Mouse (Mus musculus) gastrocnemius, adult 18-20 months (tissue): ENCODE data around the gene Rps3. TPM values are rescaled to one million over a fixed set of nuclear protein-coding genes. Genes with fewer than 3 reads are reported as not detected.
"Not testable (repeated sequence)": the region's sequence is repeated elsewhere in the genome, so short reads cannot be mapped to it uniquely, and the experiment has no call there.

Experiments
- DNase-seq: peaks from one replicate; pipeline ENCODE4 v3.0.0; 2021; ENCODE audit warnings: low spot score
- long read RNA-seq, 2 experiments: library from polyadenylated mRNA; stranded (forward); transcript quantifications; one replicate each; pipeline ENCODE4 v2.0.0; 2021
- total RNA-seq, 2 experiments: library from RNA; stranded (reverse); gene quantifications; 2 replicates each; pipeline ENCODE4 v1.2.3; 2021

The Rps3 gene
- total RNA-seq: 100 to 1,000 TPM; 232 to 276 TPM
- long read RNA-seq, experiment 1, transcript Rps3-201 (7 exons, 1,908 nt): major isoform, 235 of 248 reads
- long read RNA-seq, experiment 1, partial matches to known transcripts: 12 of 248 reads
- long read RNA-seq, experiment 1, other reads (novel, unspliced or antisense): 1 of 248 reads
- long read RNA-seq, experiment 2, transcript Rps3-201 (7 exons, 1,908 nt): major isoform, 192 of 210 reads
- long read RNA-seq, experiment 2, partial matches to known transcripts: 17 of 210 reads
- long read RNA-seq, experiment 2, other reads (novel, unspliced or antisense): 1 of 210 reads

DNA sequence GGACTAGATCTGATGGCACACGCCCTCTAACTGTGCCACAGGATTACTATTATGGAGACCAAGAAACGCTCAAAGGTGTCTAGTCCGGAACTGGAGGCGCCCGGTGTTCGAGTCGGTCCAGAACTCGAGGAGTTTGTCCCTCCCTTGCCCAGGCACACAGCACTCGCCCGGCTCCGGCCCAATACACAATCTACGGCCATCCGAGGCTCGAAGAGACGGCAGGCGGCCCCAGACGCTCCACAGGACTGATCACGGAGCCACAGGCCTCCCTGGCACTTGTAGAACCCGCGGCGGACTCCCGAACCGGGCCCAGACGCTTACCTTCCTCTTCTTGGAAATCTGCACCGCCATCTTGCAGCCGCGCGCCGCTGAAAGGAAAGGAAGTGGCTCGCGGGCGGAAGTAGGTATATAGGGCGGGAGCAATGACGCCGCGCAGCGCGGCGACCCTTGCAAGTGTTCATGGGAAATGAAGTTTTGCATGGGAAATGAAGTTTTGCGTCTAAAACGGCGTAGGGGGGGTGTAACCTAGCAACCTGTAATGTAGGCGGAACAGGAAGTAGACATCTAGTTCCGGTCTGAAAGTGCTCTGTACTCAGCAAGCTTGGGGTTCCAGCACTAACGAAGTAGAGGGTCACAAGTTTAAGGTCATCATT is at the start of gene Rps3:
Gene Rps3, minus strand, starts transcription at position 468 of the 653 bp plus-strand sequence.
- DNase-seq: peak; percentile 96

- no peak for DNase-seq
Measured at GRCm38 (mm10) chr7:99532526-99532925, 49.0 kb upstream of the Rps3 start.

DNA sequence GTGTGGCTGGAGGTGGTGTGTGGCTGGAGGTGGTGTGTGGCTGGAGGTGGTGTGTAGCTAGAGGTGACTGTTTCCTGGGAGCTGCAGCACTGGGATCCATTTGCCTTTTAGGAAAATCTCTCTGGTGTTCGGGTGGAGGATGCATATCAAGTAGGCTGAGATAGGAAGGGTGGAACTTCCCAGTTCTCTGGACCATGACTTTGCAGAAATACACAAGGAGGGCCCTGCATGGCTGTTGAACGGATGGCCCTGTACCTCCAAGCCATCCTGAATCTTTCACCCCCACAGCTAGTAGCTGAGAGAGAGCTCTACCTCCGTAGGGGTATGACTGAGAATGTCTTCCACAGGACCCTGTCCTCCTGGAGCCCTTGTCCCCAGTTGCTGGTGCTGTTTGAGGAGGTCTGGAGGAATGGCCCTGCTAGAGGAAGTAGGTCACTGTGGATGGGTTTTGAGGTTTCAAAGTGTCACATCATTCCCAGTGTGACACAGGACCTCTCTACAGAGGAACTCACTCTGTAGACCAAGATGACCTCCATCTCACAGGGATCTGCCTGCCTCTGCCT is 48.0 kb upstream of the Rps3 start:
- no peak for DNase-seq

- no peak for DNase-seq
Measured at GRCm38 (mm10) chr7:99529410-99529809, 45.9 kb upstream of the Rps3 start.

- no peak for DNase-seq
Measured at GRCm38 (mm10) chr7:99528547-99528946, 45.0 kb upstream of the Rps3 start.

- no peak for DNase-seq
Measured at GRCm38 (mm10) chr7:99523837-99524236, 40.3 kb upstream of the Rps3 start.

GRCm38 (mm10) chr7:99523121-99523520 is 39.6 kb upstream of the Rps3 start:
- DNase-seq: no peak

- DNase-seq: peak; percentile 21
Measured at GRCm38 (mm10) chr7:99518954-99519644, 35.6 kb upstream of the Rps3 start.

DNA sequence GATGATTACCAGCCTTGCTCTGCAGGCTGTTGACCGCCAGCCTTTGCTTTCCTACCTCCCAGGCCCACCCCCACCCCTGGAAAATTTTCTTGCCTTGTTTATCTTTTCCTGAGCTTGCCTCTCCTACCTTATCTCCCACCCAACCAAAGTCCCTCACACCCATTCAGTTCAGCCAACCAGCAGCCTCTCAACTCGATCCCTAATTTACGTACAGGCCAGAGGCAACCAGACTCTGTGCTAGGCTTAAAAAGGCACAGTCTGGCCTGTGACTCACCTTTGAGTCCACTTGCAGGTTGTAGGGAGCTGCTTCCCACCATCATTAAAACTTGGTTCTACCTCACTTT is 33.2 kb upstream of the Rps3 start:
- DNase-seq: no peak

DNA sequence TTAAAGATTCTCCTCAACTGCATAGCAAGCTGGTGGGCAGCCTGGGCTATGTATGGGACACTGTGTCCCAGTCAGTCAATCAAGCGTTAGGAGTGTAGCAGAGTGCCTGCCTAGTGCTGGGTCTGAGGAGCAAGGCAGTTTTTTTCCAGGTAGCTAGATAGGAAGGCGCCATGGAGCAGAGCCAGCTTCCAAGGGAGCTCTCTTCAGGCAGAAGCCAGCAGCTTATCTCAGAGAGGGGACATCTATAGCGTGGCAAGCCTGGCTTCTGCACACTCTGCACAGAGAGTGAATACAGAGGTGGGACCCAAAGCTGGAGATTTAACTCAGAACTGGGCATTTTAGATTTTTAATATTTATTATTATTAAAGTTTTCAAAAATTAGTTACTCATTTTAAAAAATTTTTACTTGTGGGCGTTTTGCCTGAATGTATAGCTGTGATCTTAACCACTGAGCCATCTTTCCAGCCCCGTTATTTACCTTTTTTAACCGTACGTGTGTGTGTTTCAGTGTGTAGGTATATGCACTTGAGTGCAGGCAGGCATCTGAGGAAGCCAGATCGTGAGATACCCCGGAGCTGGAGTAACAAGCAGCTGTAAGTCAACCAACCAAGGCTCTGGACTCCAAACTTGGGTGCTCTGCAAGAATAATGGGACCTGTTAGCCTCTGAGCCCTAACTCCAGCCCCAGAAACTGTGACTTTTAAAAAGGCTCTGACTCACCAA is 32.7 kb upstream of the Rps3 start:
- no peak for DNase-seq

GRCm38 (mm10) chr7:99510087-99510501 is 26.6 kb upstream of the Rps3 start:
- peak; percentile 36 for DNase-seq

DNA sequence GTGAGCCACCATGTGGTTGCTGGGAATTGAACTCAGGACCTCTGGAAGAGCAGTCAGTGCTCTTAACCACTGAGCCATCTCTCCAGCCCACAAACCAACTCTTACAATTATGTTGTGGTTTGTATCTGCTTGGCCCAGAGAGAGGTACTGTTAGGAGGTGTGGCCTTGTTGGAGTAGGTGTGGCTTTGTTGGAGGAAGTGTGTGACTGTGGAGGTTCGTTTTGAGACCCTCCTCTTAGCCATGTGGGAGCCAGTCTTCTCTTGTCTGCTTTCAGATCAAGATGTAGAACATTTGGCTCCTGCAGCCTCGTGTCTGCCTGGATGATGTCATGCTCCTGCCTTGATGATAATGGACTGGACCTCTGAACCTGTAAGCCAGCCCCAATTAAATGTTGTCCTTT is 24.6 kb upstream of the Rps3 start:
- DNase-seq: not testable (repeated sequence)

- DNase-seq: no peak
Measured at GRCm38 (mm10) chr7:99504556-99504955, 21.0 kb upstream of the Rps3 start.

DNA sequence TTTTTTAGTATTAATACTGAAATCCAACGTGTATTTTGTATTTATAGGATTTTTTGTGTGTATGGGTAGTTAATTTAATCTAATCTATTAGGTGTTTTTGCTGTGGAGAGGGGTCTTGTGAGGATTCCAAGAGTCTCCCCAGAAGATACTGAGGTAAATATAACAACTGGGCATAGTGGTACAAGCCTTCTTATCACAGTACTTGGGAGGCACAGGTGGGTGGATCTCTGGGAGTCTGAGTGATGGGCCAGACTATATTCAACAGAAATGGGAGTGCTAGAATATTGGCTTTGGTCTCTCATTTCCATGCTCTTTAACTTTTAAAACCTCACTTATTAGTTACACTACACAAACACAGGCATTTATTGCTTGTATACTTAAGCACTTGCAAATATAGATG is 17.6 kb upstream of the Rps3 start:
- no peak for DNase-seq

GRCm38 (mm10) chr7:99500655-99501054 is 17.1 kb upstream of the Rps3 start:
- DNase-seq: no peak

DNA sequence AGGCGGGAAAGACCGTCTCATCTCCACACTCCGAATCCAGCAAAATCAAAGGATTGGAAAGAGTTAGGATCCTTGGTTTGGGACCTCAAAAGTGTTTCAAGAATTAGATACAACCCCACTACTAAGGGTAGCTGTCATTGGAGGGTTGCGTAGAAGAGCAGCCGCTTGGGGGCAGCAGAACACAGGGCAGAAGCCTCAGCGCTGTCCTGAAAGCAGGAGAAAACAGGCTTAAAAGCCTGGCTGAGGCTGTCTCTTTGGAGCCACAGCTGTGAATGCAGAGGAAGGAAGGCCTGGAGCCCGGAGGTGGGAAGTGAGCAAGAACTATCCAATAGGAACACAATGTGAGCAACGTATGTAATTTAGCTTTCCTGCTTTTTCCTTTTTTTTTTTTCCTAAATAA is 16.7 kb upstream of the Rps3 start:
- DNase-seq: peak; percentile 75

GRCm38 (mm10) chr7:99499128-99499527 is 15.6 kb upstream of the Rps3 start:
- DNase-seq: no peak

- DNase-seq: no peak
Measured at GRCm38 (mm10) chr7:99489708-99490107, 6.2 kb upstream of the Rps3 start.

DNA sequence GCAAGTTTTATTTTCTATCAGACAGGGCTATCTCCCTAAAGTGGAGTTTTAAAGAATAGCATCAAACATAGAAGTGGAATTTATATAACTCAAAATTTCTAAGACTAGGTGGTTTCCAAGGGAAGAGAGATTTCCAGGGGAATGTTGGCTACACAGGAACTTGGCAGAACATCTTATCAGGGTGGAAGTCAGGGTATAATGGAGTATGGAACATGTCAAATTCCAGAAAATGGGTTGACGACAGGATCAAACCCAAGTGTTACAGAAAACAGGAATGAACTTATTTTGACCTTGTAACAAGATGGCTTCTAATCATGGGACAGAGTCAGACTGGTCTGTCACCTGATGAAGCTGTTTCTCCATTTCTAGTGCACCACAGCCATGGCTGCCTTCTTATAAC is 1.1 kb upstream of the Rps3 start:
- DNase-seq: no peak

- DNase-seq: no peak
Measured at GRCm38 (mm10) chr7:99483924-99484319, 384 bp upstream of the Rps3 start.

DNA sequence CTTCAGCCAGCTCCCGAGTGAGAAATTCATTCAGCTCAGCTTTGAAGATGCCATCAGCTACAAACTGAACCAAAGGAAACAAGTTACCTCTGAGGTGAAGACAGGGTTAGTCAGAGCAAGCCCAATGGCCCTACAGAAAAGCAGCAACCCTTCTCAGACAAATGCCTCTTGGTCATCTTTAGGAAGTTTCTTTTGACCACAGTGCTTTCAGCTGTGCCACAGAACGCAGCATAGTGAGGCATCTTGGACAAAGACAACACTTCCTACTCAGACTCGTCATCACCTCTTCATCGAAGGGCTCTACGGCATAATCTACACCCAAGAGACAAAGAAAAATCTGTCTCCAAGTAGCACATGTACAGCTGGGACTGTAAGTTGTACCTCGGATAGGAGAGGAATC is 901 bp downstream of the Rps3 start:
- no peak for DNase-seq

DNA sequence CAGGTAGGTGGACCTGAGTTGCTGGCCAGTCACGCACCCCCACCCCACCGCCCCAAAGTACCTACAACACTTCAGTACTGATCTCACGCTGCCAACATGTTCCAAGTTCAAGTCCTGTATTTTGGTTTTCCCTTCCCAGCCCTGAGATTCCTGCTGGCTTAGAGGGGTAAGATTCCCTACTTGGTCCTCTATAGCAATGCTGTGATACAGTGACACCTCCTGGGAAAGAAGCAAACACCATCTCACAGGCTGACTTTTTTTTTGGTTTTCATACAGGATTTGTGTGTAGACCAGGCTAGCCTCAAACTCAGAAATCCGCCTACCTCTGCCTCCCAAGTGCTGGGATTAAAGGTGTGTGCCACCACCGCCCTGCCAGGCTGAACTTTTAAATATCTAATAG is 6.3 kb downstream of the Rps3 start:
- no peak for DNase-seq
